ENCODE assay signal across 25 mouse cellular contexts in the genomic region with DNA sequence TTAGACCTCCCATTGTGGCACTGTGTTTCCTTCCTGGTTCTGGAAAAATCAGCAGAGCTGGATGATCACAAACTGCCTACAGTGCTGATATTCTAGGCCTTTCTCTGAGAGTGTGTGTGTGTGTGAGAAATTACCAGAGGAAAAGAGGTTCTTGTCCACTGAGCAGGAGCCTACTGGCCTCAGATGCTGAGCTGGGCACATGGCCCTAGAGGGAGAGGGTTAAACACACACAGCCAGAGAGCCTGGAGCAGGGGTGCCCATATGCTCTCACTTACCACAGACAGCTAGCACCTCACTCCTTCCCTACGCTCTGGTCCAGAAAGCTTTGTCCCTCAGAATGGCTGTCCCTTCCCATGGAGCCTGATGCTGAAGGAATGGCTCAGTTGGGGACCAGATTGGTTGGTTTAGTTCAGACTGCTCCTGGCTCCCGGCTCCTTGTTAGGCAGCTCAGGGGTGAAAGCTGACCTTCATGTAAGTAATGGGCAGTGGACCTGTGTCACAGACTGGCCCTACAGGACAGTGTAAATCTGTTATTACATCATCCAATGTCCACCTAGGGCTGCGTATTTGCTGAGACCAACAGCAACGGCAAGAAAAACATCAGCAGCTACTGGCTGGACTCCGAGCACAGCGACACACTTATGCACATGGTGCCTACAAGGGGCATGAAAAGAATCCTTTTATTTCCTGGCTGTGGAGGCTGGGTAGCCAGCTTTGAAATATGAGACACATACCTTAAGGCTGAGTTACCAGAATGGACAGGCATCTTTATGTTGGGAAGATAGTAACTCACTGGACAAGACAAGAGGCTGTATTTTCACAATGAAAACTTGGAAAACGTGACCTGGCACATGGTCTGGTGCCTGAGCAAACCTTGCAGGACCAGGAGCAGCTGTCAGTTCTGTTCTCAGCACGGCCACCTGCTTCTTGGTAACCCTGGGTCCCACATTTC. TPM values are rescaled to one million over a fixed set of nuclear protein-coding genes. Genes with fewer than 3 reads are reported as not detected.
A peak's percentile ranks its signal among the peaks of the same experiment; 100 is the strongest.
DNase-seq lines count a peak whose midpoint lies in the region; ATAC-seq lines count a peak whose summit lies in the region.
"Had no signal": no experiment of that assay in that cellular context is flagged by ENCODE, and none has a peak within 500 bp of the region (broad histone marks: within the 10 kb centered on the region; RNA-seq: fewer than 3 reads in every experiment).

No protein-coding gene starts in this region.

- H3K27ac ChIP-seq in forebrain, embryonic 10.5 days: peak overlapping the region; percentile 44; the same call in 1 of the 2 replicates
- no peak overlapping the region for H3K27ac ChIP-seq in forebrain, embryonic 13.5 days
- H3K27ac ChIP-seq in kidney, embryonic 16.5 days (ENCODE audit: low read length): no peak overlapping the region
- no peak overlapping the region for H3K27ac ChIP-seq in limb, embryonic 12.5 days
- H3K27ac ChIP-seq: heart, embryonic 13.5 days; limb, embryonic 13.5 days; liver, embryonic 12.5 days; midbrain, embryonic 13.5 days; neural tube, embryonic 12.5 days had no signal

- peaks cover 17% of the 10 kb centered on the region for H3K4me1 ChIP-seq in forebrain, embryonic 10.5 days
- 0 out of 2 replicates have a peak, but pooled peaks cover 4% of the 10 kb centered on the region for H3K4me1 ChIP-seq in forebrain, embryonic 13.5 days
- peaks cover 5% of the 10 kb centered on the region for H3K4me1 ChIP-seq in kidney, embryonic 16.5 days (ENCODE audit: insufficient read depth, low read length)
- H3K4me1 ChIP-seq in limb, embryonic 12.5 days (replicated peaks): peaks cover 16% of the 10 kb centered on the region; the same call in 1 of the 2 replicates
- H3K4me1 ChIP-seq: heart, embryonic 13.5 days; liver, embryonic 12.5 days; midbrain, embryonic 13.5 days had no signal

- no peaks in the 10 kb centered on the region; the same call in 1 of the 2 replicates for H3K27me3 ChIP-seq in forebrain, embryonic 10.5 days (ENCODE audit: poor library complexity, severe bottlenecking)
- no peaks in the 10 kb centered on the region for H3K27me3 ChIP-seq in forebrain, embryonic 13.5 days
- H3K27me3 ChIP-seq in kidney, embryonic 16.5 days (ENCODE audit: insufficient read depth, low read length): no peaks in the 10 kb centered on the region
- peaks cover 3% of the 10 kb centered on the region; the same call in 1 of the 2 replicates for H3K27me3 ChIP-seq in limb, embryonic 12.5 days
- H3K27me3 ChIP-seq: neural tube, embryonic 12.5 days had no signal

- no peaks in the 10 kb centered on the region for H3K36me3 ChIP-seq in forebrain, embryonic 10.5 days (replicated peaks)
- H3K36me3 ChIP-seq in forebrain, embryonic 13.5 days (ENCODE audit: poor library complexity, severe bottlenecking): no peaks in the 10 kb centered on the region
- no peaks in the 10 kb centered on the region for H3K36me3 ChIP-seq in kidney, embryonic 16.5 days (ENCODE audit: insufficient read depth, low read length)
- no peaks in the 10 kb centered on the region for H3K36me3 ChIP-seq in limb, embryonic 12.5 days
- H3K36me3 ChIP-seq: heart, embryonic 13.5 days; limb, embryonic 13.5 days; liver, embryonic 12.5 days; midbrain, embryonic 13.5 days; neural tube, embryonic 12.5 days had no signal

- ATAC-seq in forebrain, embryonic 13.5 days: no peak; the same call in 1 of the 2 replicates
- ATAC-seq in kidney, embryonic 16.5 days (ENCODE audit: low FRiP score, low TSS enrichment): peak; percentile 65
- no peak for ATAC-seq in limb, embryonic 12.5 days (ENCODE audit: insufficient number of reproducible peaks, insufficient read depth, low FRiP score, low TSS enrichment, low read depth)
- ATAC-seq: inflammation-experienced regulatory T-cells, adult 6 months; liver, embryonic 12.5 days; midbrain, embryonic 13.5 days had no signal

- 55% methylated on average over 8 of the region's 8 CpGs for WGBS in forebrain, embryonic 10.5 days
- WGBS in forebrain, embryonic 13.5 days: 62% methylated on average over 8 of the region's 8 CpGs
- 15% methylated on average over 8 of the region's 8 CpGs for WGBS in kidney, embryonic 16.5 days
- 31% methylated on average over 8 of the region's 8 CpGs for WGBS in limb, embryonic 12.5 days

- H3K4me2 ChIP-seq in forebrain, embryonic 13.5 days: no peak overlapping the region
- no peak overlapping the region for H3K4me2 ChIP-seq in kidney, embryonic 16.5 days (replicated peaks; ENCODE audit: low read depth, low read length)
- H3K4me2 ChIP-seq in limb, embryonic 12.5 days: no peak overlapping the region
- H3K4me2 ChIP-seq: heart, embryonic 13.5 days; limb, embryonic 13.5 days; liver, embryonic 12.5 days; midbrain, embryonic 13.5 days; neural tube, embryonic 12.5 days had no signal

- no peak overlapping the region for H3K9ac ChIP-seq in forebrain, embryonic 13.5 days
- H3K9ac ChIP-seq in kidney, embryonic 16.5 days (replicated peaks; ENCODE audit: low read length): no peak overlapping the region
- 0 out of 2 replicates have a peak overlapping the region, but pooled peaks have one; percentile 1 for H3K9ac ChIP-seq in limb, embryonic 12.5 days (replicated peaks)
- H3K9ac ChIP-seq: forebrain, postnatal 0 days; heart, embryonic 13.5 days; limb, embryonic 13.5 days; liver, embryonic 12.5 days; midbrain, embryonic 13.5 days; neural tube, embryonic 12.5 days had no signal

- no peak overlapping the region for H3K4me3 ChIP-seq in forebrain, embryonic 10.5 days
- no peak overlapping the region for H3K4me3 ChIP-seq in forebrain, embryonic 13.5 days
- no peak overlapping the region for H3K4me3 ChIP-seq in kidney, embryonic 16.5 days (ENCODE audit: low read length)
- H3K4me3 ChIP-seq in limb, embryonic 12.5 days (replicated peaks): no peak overlapping the region
- H3K4me3 ChIP-seq: heart, embryonic 13.5 days; limb, embryonic 13.5 days; liver, embryonic 12.5 days; midbrain, embryonic 13.5 days; neural tube, embryonic 12.5 days had no signal

- no peaks in the 10 kb centered on the region for H3K9me3 ChIP-seq in forebrain, embryonic 10.5 days
- H3K9me3 ChIP-seq in forebrain, embryonic 13.5 days (replicated peaks): no peaks in the 10 kb centered on the region
- H3K9me3 ChIP-seq in kidney, embryonic 16.5 days (ENCODE audit: low read length): no peaks in the 10 kb centered on the region
- no peaks in the 10 kb centered on the region for H3K9me3 ChIP-seq in limb, embryonic 12.5 days
- H3K9me3 ChIP-seq: heart, embryonic 13.5 days; limb, embryonic 13.5 days; liver, embryonic 12.5 days; midbrain, embryonic 13.5 days; neural tube, embryonic 12.5 days had no signal

- no peak for DNase-seq in forebrain, embryonic 10.5 days (ENCODE audit: extremely low spot score, low spot score)
- no peak for DNase-seq in kidney, postnatal 36 days
- peak; percentile 66 for DNase-seq in A20 (ENCODE audit: low read depth, low spot score)
- DNase-seq in c-Kit-positive CD71-positive TER-119-positive erythroid progenitor cells, embryonic 14.5 days (ENCODE audit: low spot score): no peak
- DNase-seq: adrenal gland, postnatal 10 days; gastrocnemius, postnatal 14 days; heart, adult 18-20 months; heart, postnatal 14 days; kidney, adult 18-20 months; lung, adult 18-20 months; lung, postnatal 10 days; retina, postnatal 1 day; right cerebral cortex, postnatal 25 days; spleen, adult 18-20 months had no signal

RNA-seq across cellular contexts. Expression of a gene that starts 10.9 kb away (rescaled TPM):
- 8.6 and 9.5 TPM in 2 replicates for polyA plus RNA-seq in forebrain, embryonic 10.5 days (2016; fragmentation: Nextera tagmentation; extraction: Ambion mirVana)
- 12.0 and 14.1 TPM in 2 replicates for polyA plus RNA-seq in forebrain, embryonic 13.5 days (2015; fragmentation: Nextera tagmentation; extraction: Ambion mirVana)
- polyA plus RNA-seq in kidney, embryonic 16.5 days (2015; fragmentation: Nextera tagmentation; extraction: Ambion mirVana): 6.0 and 6.2 TPM in 2 replicates
- 3.5 and 4.6 TPM in 2 replicates for polyA plus RNA-seq in limb, embryonic 12.5 days (2016; fragmentation: Nextera tagmentation; extraction: Ambion mirVana)
- polyA plus RNA-seq: C2C12; inflammation-experienced regulatory T-cells, adult 6 months; liver, embryonic 12.5 days had no signal
